Mouse (Mus musculus) CH12.LX (cell line): ENCODE data around the gene Mknk1. TPM values are rescaled to one million over a fixed set of nuclear protein-coding genes. Genes with fewer than 3 reads are reported as not detected.

ENCODE experiments used
- DNase-seq: peaks from one replicate; pipeline ENCODE4 v3.0.0-alpha.2; 2013; ENCODE audit errors: extremely low read depth
- H3K27ac ChIP-seq: 2 replicates; pipeline ENCODE4 v1.5.1; 2012; ENCODE audit warnings: low read depth, mild to moderate bottlenecking, control low read depth, moderate library complexity; ENCODE audit not compliant: insufficient read depth
- H3K27me3 ChIP-seq: replicated peaks from 2 replicates; pipeline ENCODE3; 2012; ENCODE audit warnings: inconsistent platforms
- H3K36me3 ChIP-seq, 2 experiments: replicated peaks in 1 of 2; 2 replicates each; pipeline versions ENCODE3 to v1.6.1; 2012; ENCODE audit warnings: inconsistent platforms in 1 of 2, low read length in 1 of 2, mild to moderate bottlenecking in 1 of 2, mixed read lengths in 1 of 2, moderate library complexity in 1 of 2; ENCODE audit not compliant: control insufficient read depth in 1 of 2, insufficient read depth in 1 of 2
- H3K4me1 ChIP-seq, 2 experiments: 2 replicates each; pipeline ENCODE4 v1.6.1; 2012; ENCODE audit warnings: inconsistent platforms in 1 of 2, moderate library complexity in 1 of 2; ENCODE audit not compliant: insufficient read depth in 2 of 2, control insufficient read depth in 1 of 2
- H3K4me2 ChIP-seq: 2 replicates; pipeline ENCODE4 v1.6.1; 2012; ENCODE audit warnings: low read depth, mild to moderate bottlenecking, control low read depth; ENCODE audit not compliant: poor library complexity, insufficient read depth, severe bottlenecking
- H3K4me3 ChIP-seq, 3 experiments: fragments of 150-350 bp in 1 of 3; sonication (generic) in 1 of 3; replicated peaks in 1 of 3; 2 replicates each; pipeline versions ENCODE3 to v1.5.1; 2011 to 2012; ENCODE audit warnings: low read depth in 2 of 3, low read length in 2 of 3, mild to moderate bottlenecking in 2 of 3, moderate library complexity in 2 of 3, control low read depth in 1 of 3, improper control_type of control experiment in 1 of 3, inconsistent platforms in 1 of 3, mixed read lengths in 1 of 3; ENCODE audit not compliant: poor library complexity in 1 of 3
- H3K79me2 ChIP-seq: replicated peaks from 2 replicates; pipeline ENCODE4 v1.6.1; 2012; ENCODE audit warnings: mild to moderate bottlenecking, moderate library complexity; ENCODE audit not compliant: control insufficient read depth, poor library complexity, insufficient read depth, severe bottlenecking; ENCODE audit errors: extremely low read depth
- H3K9ac ChIP-seq: 2 replicates; pipeline ENCODE4 v1.6.1; 2012; ENCODE audit warnings: low read depth, mild to moderate bottlenecking, control low read depth, moderate library complexity; ENCODE audit not compliant: insufficient read depth
- H3K9me3 ChIP-seq: replicated peaks from 2 replicates; pipeline ENCODE3; 2012; ENCODE audit warnings: low read length, inconsistent platforms, mixed read lengths
- BHLHE40 ChIP-seq: IDR thresholded peaks from 2 replicates; pipeline ENCODE4 v1.6.1; 2011; ENCODE audit warnings: mild to moderate bottlenecking, low read depth, low read length, improper control_type of control experiment
- CHD1 ChIP-seq: IDR thresholded peaks from 2 replicates; pipeline ENCODE4 v1.6.1; 2012; ENCODE audit warnings: low read depth, low read length, improper control_type of control experiment, inconsistent platforms
- CTCF ChIP-seq, 2 experiments: IDR thresholded peaks in 1 of 2; conservative IDR thresholded peaks in 1 of 2; 2 replicates each; pipeline ENCODE4 v1.5.1; 2011 to 2012; ENCODE audit warnings: low read depth in 2 of 2, low read length in 2 of 2, improper control_type of control experiment in 1 of 2, inconsistent platforms in 1 of 2, mild to moderate bottlenecking in 1 of 2, moderate library complexity in 1 of 2
- ETS1 ChIP-seq: conservative IDR thresholded peaks from 2 replicates; pipeline ENCODE4 v1.6.1; 2012; ENCODE audit warnings: low read depth, mild to moderate bottlenecking, inconsistent platforms, low read length, improper control_type of control experiment, moderate library complexity
- GABPA ChIP-seq: IDR thresholded peaks from 2 replicates; pipeline ENCODE4 v1.6.1; 2012; ENCODE audit warnings: low read depth, low read length, improper control_type of control experiment, inconsistent platforms; ENCODE audit not compliant: insufficient replicate concordance
- HCFC1 ChIP-seq: IDR thresholded peaks from 2 replicates; pipeline ENCODE4 v1.6.1; 2012; ENCODE audit warnings: low read depth, mild to moderate bottlenecking, inconsistent platforms, low read length, improper control_type of control experiment
- IRF4 ChIP-seq: IDR thresholded peaks from 2 replicates; pipeline ENCODE4 v1.6.1; 2014; ENCODE audit warnings: low read depth, mild to moderate bottlenecking, inconsistent platforms, low read length, improper control_type of control experiment
- MEF2A ChIP-seq: IDR thresholded peaks from 2 replicates; pipeline ENCODE4 v1.6.1; 2014; ENCODE audit warnings: low read depth, mild to moderate bottlenecking, inconsistent platforms, low read length, improper control_type of control experiment, borderline replicate concordance
- MYC ChIP-seq: IDR thresholded peaks from 2 replicates; pipeline ENCODE4 v1.6.1; 2011; ENCODE audit warnings: low read depth, mild to moderate bottlenecking, improper control_type of control experiment, low read length
- NRF1 ChIP-seq: IDR thresholded peaks from 2 replicates; pipeline ENCODE4 v1.6.1; 2014; ENCODE audit warnings: low read depth, mild to moderate bottlenecking, inconsistent platforms, low read length, improper control_type of control experiment, moderate library complexity
- PAX5 ChIP-seq: IDR thresholded peaks from 2 replicates; pipeline ENCODE4 v1.6.1; 2012; ENCODE audit warnings: low read length, inconsistent platforms, mixed read lengths
- POLR2A ChIP-seq: IDR thresholded peaks from 2 replicates; pipeline ENCODE4 v1.6.1; 2011; ENCODE audit warnings: low read depth, mild to moderate bottlenecking, improper control_type of control experiment, low read length
- SMC3 ChIP-seq: IDR thresholded peaks from 2 replicates; pipeline ENCODE4 v1.6.1; 2011; ENCODE audit warnings: low read depth, low read length, improper control_type of control experiment
- TBP ChIP-seq: conservative IDR thresholded peaks from 2 replicates; pipeline ENCODE4 v1.6.1; 2011; ENCODE audit warnings: low read depth, low read length, improper control_type of control experiment
- TCF12 ChIP-seq: IDR thresholded peaks from 2 replicates; pipeline ENCODE4 v1.6.1; 2014; ENCODE audit warnings: low read depth, mild to moderate bottlenecking, inconsistent platforms, low read length, improper control_type of control experiment
- ZMIZ1 ChIP-seq: IDR thresholded peaks from 2 replicates; pipeline ENCODE4 v1.6.1; 2012; ENCODE audit warnings: low read depth, mild to moderate bottlenecking, inconsistent platforms, low read length, improper control_type of control experiment
- dilution Hi-C: fragments of 300-500 bp; cut with MboI; formaldehyde crosslinking; loops from 2 replicates; pipeline ENCODE4 v1.14.3; 2020; ENCODE audit warnings: low sequenced_read_pairs; ENCODE audit not compliant: extremely low pct_unique_long_range_greater_than_20kb, extremely low pct_ligation_motif_present
- in situ Hi-C: fragments of 300-500 bp; cut with MboI; formaldehyde crosslinking; loops from 3 replicates; pipeline ENCODE4 v1.14.3; 2019; ENCODE audit warnings: low sequenced_read_pairs, low pct_ligation_motif_present, low pct_unique_long_range_greater_than_20kb, mixed read lengths
- polyA plus RNA-seq: library from polyadenylated mRNA; unstranded; fragments of >175 nt; gene quantifications from 2 replicates; pipeline ENCODE4 v1.2.1, GENCODE M21; 2012; ENCODE audit warnings: low read depth; ENCODE audit not compliant: insufficient read length
- total RNA-seq, 2 experiments: library from RNA; depleted of rRNA; stranded (reverse); fragments of 300-350 nt in 1 of 2; fragments of >200 nt in 1 of 2; gene quantifications; 2 replicates each; pipeline ENCODE4 v1.2.3; 2012 to 2014

Gene Mknk1
- total and polyA plus RNA-seq, 3 experiments: 17.8 to 39.0 (median 31.5) TPM

DNA sequence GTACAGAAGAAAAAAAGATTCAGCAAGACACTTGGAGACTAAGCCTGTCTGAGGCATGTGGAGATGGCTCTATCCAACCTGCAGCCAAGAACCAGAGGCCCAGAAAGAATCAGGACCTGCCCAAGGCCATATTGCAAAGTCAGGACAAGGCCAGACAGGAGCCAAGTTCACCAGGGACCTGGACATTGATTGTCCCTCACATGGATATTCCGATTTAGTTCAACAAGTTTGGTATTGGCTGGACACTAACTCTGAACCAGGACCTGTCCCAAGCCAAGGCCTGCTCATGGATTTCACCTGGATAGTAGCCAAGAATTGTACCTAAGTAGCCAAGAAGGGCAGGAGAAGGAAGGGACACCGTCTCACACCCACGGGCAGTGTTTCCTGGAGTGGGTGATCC, 67.8 kb downstream of the Mknk1 start:
- TF ChIP-seq NRF1 (no peak), GABPA (no peak), PAX5 (no peak), TBP (no peak), TCF12 (no peak), SMC3 (no peak), IRF4 (no peak), MYC (no peak), ETS1 (no peak), BHLHE40 (no peak), CTCF (conservative IDR thresholded peaks at IDR 0.05 in 1 of 2, IDR thresholded peaks at IDR 0.05 in 1 of 2; ENCODE audit: low read depth in 2 of 2, low read length in 2 of 2) (no peak), ZMIZ1 (no peak), CHD1 (no peak), MEF2A (no peak)
- dilution Hi-C loops: no loop called here
- H3K27me3 ChIP-seq: peaks cover 82% of the 10 kb centered on the region

DNA sequence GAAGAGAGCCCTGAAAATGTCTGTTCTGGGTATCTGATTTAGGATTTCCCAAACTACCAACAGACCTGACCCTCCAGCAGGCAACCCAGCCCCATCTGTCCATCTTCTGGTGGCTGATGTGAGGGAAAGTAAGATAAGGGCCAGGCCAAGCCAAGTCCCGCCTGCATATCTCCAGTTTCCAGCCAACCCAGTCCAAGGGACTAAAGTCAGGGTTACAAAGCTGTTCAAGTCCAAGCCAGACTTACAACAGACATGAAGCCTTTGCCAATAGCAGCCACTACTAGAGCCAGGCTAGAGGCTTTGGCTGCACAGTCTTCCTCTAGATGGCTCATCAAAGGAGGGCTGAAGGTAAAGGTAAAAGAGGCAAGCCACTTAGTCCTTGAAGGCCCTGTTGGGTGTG, 69.0 kb downstream of the Mknk1 start:
- no peaks in the 10 kb centered on the region for H3K79me2 ChIP-seq
- in situ Hi-C loops: loop anchor here (5.0 to 10.0 kb wide), 2 partner anchors 47 to 74 kb away; no protein-coding TSS in a partner anchor
- no peak for DNase-seq
- H3K4me1 ChIP-seq: no peaks in the 10 kb centered on the region
- H3K27ac ChIP-seq: no peak overlapping the region
- H3K9me3 ChIP-seq: no peaks in the 10 kb centered on the region
- no peak overlapping the region for H3K4me2 ChIP-seq
- H3K4me3 ChIP-seq: no peak overlapping the region
- H3K36me3 ChIP-seq: no peaks in the 10 kb centered on the region
- TF ChIP-seq MEF2A: no peak
- TF ChIP-seq POLR2A: no peak
- TF ChIP-seq SMC3: no peak
- TF ChIP-seq HCFC1: no peak
- H3K27me3 ChIP-seq: peaks cover 87% of the 10 kb centered on the region
- dilution Hi-C loops: no loop called here
- no peak overlapping the region for H3K9ac ChIP-seq

More for the DNA sequence above, 67.8 kb downstream of the Mknk1 start:
- Histone ChIP-seq H3K79me2 (no peaks in the 10 kb centered on the region), H3K9me3 (no peaks in the 10 kb centered on the region), H3K27ac (no peak overlapping the region), H3K36me3 (no peaks in the 10 kb centered on the region), H3K4me3 (no peak overlapping the region), H3K9ac (no peak overlapping the region), H3K4me2 (no peak overlapping the region), H3K4me1 (no peaks in the 10 kb centered on the region)
- in situ Hi-C loops: loop anchor here (5.0 to 10.0 kb wide), 2 partner anchors 48 to 76 kb away; no protein-coding TSS in a partner anchor
- no peak for DNase-seq
